Mouse (Mus musculus) kidney, adult 2 months (tissue): ENCODE data around the gene Serf1. TPM values are rescaled to one million over a fixed set of nuclear protein-coding genes. Genes with fewer than 3 reads are reported as not detected.
"Not testable (repeated sequence)": the region's sequence is repeated elsewhere in the genome, so short reads cannot be mapped to it uniquely, and the experiment has no call there.

Experiments
- DNase-seq: peaks from one replicate; pipeline ENCODE4 v3.0.0; 2021
- H3K27ac ChIP-seq: fragments of 200-500 bp; 2 replicates; pipeline ENCODE4 v1.5.1; 2012; ENCODE audit warnings: low read depth, low read length, control low read depth, inconsistent platforms; ENCODE audit not compliant: insufficient read depth
- H3K27me3 ChIP-seq: fragments of 200-500 bp; replicated peaks from 2 replicates; pipeline ENCODE4 v1.6.1; 2012; ENCODE audit warnings: mild to moderate bottlenecking, moderate library complexity, low read length, inconsistent platforms; ENCODE audit not compliant: control insufficient read depth, insufficient read depth
- H3K36me3 ChIP-seq: fragments of 200-500 bp; 2 replicates; pipeline ENCODE4 v1.6.1; 2012; ENCODE audit warnings: mild to moderate bottlenecking, moderate library complexity, low read length, inconsistent platforms; ENCODE audit not compliant: control insufficient read depth, insufficient read depth
- H3K4me1 ChIP-seq: fragments of 200-500 bp; 2 replicates; pipeline ENCODE4 v1.6.1; 2011; ENCODE audit warnings: low read length; ENCODE audit not compliant: control insufficient read depth, insufficient read depth
- H3K4me3 ChIP-seq: fragments of 200-500 bp; 2 replicates; pipeline ENCODE4 v1.5.1; 2011; ENCODE audit warnings: mild to moderate bottlenecking, low read depth, low read length, control low read depth; ENCODE audit not compliant: insufficient read depth
- CTCF ChIP-seq: fragments of 200-500 bp; conservative IDR thresholded peaks from 2 replicates; pipeline ENCODE4 v1.5.1; 2011; ENCODE audit warnings: low read depth, mild to moderate bottlenecking, control low read depth, low read length, moderate library complexity, mixed read lengths; ENCODE audit not compliant: insufficient read depth, insufficient read length
- POLR2A ChIP-seq: fragments of 200-500 bp; IDR thresholded peaks from one replicate; pipeline ENCODE4 v1.6.1; 2011; ENCODE audit warnings: low read depth, low read length, control low read depth
- WGBS: fragments of 180-500 bp; shearing (Covaris S2); methylation state at CpG from one replicate; pipeline ENCODE4 v1.1.7; 2018; 5-methylcytosine and 5-hydroxymethylcytosine counted together
- polyA plus RNA-seq: library from polyadenylated mRNA; depleted of rRNA; stranded (reverse); fragments of >200 nt; gene quantifications from 2 replicates; pipeline ENCODE4 v1.2.3, GENCODE M21; 2012; rRNA removed

The Serf1 gene
- polyA plus RNA-seq, 1 experiment, result 11.5 TPM

- no peaks in the 10 kb centered on the region for H3K4me1 ChIP-seq
- no peak for DNase-seq
- no peaks in the 10 kb centered on the region for H3K36me3 ChIP-seq
- TF ChIP-seq POLR2A (no peak), CTCF (no peak)
- H3K27ac ChIP-seq, result no peak overlapping the region
- 92% methylated on average over 3 of the region's 3 CpGs for WGBS
- H3K4me3 ChIP-seq, result no peak overlapping the region
- H3K27me3 ChIP-seq, result no peaks in the 10 kb centered on the region
Observed at GRCm38 (mm10) chr13:100156624-100157023, 48.8 kb downstream of the Serf1 start.

DNA sequence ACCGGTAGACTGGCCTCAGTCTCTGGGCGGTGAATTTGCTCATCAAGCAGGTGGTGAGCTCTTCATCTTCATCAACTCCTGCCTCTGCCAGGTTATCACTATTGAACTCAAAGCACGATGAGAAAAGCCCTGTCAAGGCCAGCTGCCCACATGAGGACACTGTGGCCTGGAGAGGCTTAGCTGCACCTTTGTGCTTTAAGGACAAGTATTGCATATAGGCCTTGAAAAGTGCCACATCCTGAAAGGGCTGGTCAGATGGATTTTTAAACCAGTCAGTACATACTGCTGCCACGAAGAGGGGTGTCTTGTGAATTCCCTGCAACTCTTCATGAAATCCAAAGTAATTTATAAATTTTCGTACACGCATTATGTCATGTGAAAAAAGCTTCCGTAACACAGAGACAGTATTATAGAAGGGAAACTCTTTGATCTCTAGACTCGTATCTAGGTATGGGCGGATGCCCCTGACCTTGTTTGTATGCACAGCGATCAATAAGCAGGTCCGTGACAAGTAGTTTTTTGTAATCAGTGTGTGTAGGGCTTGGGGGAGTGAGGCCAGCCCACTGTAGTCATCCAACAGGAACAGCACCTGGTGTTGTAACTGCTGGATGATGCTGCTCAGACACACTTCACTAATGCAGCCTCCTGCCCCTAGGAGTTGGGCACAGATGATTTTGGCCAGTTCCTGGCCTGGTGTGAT is 53.5 kb downstream of the Serf1 start:
- not testable (repeated sequence) for H3K4me3 ChIP-seq, DNase-seq, H3K36me3 ChIP-seq, H3K27me3 ChIP-seq, H3K27ac ChIP-seq, H3K4me1 ChIP-seq
- 82% methylated on average over 11 of the region's 11 CpGs for WGBS

DNA sequence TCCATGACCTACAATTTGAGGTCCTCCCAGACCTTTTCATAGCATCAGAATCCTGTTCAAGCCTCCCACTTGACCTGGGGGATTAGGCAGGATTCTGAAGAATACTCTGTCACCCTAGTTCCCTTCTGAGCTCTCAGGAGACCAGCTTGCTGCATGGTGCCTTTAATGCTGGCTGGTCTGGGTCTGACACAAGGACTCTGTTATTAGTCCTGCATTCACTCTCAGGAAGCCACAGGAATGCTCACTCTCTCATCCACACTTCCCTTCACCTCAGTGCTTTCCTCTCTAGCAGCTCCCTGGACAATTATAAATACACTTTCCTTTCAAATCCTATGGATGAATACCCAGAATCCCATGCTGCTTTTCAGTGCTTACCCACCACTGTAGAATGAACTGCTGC is 54.7 kb downstream of the Serf1 start:
- not testable (repeated sequence) for DNase-seq, H3K27ac ChIP-seq, H3K36me3 ChIP-seq, H3K27me3 ChIP-seq, H3K4me1 ChIP-seq, H3K4me3 ChIP-seq

Other genes starting within 250 kb of the Serf1 start
- gene Cartpt, start 206.9 kb upstream of the Serf1 start, polyA plus RNA-seq, result not detected in 2 replicates
- gene Mccc2, start 92.4 kb upstream of the Serf1 start, polyA plus RNA-seq, result 73.5 and 79.5 TPM in 2 replicates
- 1.6 and 2.2 TPM in 2 replicates for gene Bdp1, start 3.9 kb upstream of the Serf1 start, polyA plus RNA-seq
- gene Smn1, start 16.8 kb downstream of the Serf1 start, polyA plus RNA-seq, result 10.7 and 14.3 TPM in 2 replicates
- gene Naip2, start 94.1 kb downstream of the Serf1 start, polyA plus RNA-seq, result 1.0 TPM in 2 replicates
- 0.42 and 0.84 TPM in 2 replicates for gene Naip5, start 138.3 kb downstream of the Serf1 start, polyA plus RNA-seq
- 0.30 and 0.47 TPM in 2 replicates for gene Naip6, start 209.7 kb downstream of the Serf1 start, polyA plus RNA-seq